Mouse (Mus musculus) left cerebral cortex, adult 9 months (tissue): Measurements from ENCODE around the gene Pnma1.

Source experiments
- DNase-seq, 2 experiments: peaks; one replicate each; pipeline ENCODE4 v3.0.0; 2022; ENCODE audit warnings: low spot score in 2 of 2

Gene Pnma1

DNA sequence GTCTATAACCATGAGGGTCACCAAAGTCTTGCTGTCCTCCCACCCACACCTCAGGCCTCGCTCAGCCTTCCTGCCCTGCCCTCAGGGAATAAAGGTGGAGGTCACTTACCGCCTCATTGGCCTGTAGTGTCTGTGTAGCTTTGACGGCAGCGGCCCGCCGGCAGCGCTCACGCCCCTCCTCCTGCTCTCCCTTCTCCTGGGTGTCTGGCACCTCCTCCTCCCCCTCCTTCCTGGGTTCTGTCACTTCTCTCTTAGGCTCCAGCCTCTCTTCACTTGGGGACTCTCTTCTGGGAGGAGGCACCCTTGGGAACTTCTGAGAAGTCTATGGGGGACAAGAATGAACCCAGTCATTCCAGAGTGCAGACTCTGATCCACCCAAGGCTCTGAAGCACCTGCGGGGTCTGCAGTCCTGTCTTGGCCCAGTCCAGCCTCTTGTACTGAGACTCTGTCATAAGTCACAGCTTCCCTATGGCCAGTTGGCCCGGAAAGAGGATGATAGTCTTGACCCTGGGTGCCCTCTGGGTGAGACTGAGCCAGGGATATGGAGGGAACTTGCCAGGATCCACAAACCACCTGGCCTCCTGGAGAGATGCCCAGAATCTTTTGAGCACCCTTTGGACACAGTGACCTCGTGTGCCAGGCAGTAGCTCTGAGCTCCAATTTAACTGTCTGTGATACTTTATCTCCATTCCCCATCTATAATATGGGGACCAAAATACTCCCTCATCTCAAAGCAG lies 6.7 kb upstream of the Pnma1 start:
- DNase-seq = no peak

DNA sequence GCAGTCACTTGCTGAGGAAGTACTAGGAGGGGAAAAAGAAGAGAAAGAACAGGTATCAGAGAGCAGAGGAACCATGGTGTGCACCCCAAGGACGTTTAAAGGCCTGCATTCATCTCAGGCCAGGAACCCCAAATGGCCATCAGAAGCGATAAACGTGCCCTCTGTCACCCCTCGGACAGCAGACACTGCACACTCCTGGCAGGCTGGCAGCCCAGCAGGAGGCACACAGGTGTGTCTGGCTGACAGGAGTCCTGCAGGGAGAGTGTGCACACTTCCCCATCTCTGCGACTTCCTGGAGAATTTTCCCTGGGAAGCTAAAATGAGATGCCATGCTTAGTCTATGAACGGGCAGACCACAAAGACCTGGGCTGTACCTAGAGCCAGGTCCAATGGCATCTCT lies 5.1 kb upstream of the Pnma1 start:
- DNase-seq = no peak

DNA sequence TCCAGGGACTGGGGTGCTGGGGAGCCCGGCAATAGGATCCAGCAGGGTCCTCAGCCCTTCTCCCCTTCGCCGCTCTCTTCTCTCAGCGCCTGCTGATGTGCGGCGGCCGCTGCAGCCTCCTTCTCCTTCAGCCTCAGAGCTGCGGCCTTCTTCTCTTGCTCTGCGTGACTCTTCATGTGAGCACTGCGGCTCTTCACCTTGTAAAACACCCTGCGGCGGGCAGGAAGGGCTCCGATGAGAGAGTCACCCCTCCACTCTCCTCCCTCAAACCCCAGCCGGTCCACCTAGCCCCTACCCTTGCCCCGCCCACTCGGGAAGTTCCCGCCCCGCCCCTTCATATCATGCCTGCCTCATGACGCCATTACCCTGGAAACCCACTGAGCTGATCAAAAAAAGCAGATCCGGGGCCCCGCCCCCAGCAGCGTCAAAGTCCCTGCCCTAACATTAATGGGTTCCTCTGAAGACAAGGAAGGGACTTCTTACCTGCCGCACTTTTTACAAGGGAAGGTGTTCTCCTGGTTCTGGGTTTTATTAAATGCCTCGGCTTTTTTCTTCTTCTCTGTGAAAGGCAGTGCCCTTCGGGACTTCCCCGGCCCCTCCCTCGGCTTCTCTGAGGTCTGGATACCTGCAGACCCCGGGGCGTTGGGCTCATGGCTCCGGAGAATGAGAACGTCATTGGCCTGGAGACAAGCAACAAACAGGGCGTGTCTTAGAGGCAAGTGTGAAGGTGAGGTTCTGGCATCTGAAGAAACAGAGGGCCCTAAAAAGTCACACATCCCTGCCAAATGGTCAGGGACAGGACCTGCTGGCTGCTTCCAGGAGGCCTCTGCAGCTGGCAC lies 4.3 kb upstream of the Pnma1 start:
- DNase-seq = no peak

DNA sequence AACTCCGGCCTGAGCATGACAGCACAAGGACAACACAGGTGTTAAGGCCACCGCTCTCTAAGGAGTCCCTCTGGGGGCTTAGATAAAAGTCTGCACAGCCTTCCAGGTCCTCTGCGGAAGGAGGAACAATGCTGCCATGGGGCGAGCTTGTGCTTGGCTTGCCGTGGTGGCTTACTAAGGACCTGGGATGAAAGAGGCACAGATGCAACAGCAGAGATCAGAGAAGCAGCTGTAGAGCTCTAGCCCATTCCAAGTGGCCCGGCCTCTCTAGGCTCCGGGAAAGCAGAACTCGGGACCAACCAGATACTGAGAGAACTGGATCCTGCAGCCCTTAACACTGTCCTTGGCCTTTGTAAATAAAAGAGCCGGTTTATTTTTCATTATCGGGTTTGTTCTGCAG lies 3.6 kb upstream of the Pnma1 start:
- no peak for DNase-seq

DNA sequence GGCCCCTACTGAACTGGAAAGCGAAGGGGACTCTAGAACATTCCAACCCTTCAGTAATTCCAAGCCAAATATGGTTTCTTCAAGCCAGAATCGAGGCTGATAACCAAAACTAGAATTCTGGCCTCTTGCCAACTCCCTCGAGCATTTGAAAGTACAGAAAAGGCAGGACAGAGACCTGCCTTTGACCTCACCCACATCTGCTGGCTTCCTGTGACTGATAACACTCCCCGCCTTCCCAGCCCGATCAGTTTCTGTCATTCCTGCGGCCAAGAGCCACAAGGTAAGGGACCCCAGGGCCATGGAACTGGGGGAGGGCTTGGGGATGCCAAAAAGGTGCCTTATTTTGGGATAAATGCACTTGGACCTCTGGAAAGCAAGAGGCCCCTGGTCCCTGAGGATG lies 2.7 kb upstream of the Pnma1 start:
- no peak for DNase-seq

DNA sequence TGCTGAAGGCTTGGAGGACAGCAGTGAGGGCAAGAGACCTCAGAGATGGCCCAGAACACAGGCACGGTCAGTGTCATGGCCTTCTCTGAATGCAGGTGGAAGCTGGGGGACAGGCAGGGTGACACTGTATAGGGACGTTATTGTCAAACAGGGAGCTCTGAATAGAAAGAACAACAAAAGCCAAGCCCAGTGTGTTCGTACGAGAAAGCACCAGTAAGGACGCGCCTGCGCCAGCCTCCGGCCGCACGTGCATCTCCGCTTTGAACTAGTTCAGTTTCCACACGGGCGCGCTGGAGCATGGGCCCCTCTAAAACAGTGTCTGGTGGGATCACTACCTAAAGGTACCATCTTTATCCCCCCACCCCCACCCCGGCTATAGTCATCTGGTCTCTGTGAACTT lies 1.7 kb upstream of the Pnma1 start:
- DNase-seq = no peak

DNA sequence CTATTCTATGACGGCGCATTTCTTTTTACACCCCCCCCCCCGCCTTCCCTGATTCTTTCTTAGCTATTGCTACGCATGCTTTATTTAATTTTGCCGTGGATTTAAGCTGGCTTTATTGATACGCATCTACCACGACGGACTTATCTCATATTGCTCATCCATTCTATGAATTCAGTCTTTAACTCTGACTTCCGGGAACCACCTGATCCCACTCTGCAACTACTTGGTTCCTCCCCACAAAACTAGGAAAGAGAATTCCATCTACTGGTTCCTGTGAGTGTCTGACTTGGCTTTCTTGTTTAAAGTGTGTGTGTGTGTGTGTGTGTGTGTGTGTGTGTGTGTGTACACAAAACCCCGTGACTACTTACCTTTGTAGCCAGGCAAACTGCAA lies 328 bp upstream of the Pnma1 start:
- DNase-seq = no peak

DNA sequence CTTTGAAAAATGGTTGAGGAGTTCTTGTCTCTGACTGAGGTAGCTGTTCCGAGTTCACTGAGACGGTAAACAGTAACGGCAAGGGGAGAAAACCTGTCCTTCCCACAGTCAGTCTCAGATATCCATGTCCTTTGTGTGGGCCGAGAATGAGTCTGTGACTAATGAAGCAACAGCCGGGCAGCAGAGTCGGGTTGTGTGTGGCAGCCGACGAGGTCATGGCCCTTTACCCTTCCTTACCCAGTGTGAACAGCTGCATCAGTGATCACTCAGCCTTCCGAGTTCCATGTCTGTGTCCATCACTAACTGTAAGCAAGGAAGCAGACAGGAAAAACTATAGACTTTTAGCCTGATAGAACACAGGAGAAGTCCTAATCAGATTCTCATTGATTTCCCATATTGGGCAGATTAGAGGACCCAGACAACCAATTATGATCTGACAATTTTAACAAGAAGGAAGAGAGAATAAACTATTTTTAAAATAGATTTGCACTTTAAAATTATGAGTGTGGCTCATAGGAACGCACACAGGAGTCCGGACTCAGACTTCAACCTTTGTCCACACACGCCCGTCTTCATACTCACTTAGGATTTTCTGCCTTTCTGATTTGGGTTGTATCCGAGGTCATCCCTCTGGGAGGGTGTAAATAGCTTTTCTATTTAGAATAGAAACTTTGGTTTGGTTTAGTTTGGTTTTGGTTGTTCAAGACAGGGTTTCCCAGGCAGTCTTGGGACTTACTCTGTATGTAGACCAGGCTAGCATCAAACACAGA lies 5.8 kb downstream of the Pnma1 start:
- no peak for DNase-seq

DNA sequence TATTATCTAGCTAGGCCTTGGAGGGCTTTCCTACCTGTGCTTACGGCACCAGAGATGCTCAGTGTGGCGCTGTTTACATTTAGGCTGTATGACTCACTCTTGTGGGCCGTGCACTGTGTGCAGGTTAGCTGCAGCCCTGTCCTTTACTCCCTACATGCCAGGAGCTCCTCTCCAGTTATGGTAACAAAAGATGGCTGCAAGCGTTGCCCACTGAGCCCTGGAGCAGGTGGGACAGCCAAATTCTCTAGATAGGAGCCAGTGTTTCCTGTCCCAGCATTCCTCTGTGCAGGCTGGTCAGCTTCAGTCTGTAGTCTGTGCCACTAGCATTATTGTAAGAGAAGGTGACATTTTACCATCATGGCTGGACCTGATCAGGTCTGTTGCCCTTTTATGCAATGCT lies 7.0 kb downstream of the Pnma1 start:
- no peak for DNase-seq

DNA sequence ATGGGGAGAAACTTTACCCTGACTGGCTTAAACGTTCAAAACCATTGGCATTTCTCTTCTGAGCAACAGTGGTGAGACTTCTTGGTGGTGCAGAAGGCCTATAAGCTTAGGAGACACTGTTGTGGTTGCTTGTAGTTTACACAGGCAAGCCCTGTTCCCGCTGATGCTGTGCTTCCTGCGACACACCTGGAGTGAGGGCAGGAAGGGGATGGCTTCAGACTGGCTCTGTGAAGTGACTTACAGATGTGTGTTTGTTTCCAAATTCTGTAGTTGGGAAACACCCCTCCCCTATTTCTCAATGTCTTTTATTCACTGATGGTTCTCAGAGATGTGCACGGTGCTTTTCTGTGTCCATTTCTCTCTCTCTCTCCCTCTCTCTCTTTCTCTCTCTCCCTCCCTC lies 8.2 kb downstream of the Pnma1 start:
- no peak for DNase-seq

DNA sequence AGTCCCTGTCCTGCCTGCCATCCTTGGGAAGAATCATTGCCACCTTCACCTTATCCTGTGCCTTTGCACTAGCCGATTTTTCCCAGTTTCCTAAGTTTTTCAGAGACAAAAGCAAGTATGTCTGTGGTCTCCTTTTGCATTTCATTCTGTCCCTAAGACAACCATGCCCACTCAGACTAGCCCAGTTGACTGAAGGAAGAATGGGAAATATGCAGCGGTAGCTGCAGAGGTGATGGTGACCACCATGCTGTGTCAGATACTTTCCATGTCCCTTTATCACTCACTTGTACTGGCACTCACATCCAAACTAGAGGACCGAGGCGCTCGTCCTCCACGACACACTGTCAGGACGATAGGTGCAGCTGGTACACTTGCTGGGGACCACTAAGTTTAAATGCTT lies 11.2 kb downstream of the Pnma1 start:
- DNase-seq = no peak

DNA sequence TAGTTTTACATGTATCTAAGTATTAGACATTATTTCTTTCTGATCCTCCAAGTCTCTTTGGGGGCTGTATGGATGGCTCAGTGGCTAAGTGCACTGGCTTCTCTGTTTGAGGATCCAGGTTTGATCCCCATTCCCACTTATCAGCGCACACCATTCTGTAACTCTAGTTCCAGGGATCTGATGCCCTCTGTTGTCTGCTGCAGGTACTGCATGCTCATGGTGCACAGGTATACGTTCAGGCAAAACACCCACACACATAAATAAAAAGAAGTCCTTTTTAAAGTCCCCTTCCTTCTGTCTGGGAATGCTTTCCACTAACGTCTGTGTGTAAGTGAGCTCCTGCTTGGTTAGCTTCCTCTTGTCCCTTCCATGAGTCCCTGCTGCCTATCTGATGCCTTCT lies 16.0 kb downstream of the Pnma1 start:
- no peak for DNase-seq

DNA sequence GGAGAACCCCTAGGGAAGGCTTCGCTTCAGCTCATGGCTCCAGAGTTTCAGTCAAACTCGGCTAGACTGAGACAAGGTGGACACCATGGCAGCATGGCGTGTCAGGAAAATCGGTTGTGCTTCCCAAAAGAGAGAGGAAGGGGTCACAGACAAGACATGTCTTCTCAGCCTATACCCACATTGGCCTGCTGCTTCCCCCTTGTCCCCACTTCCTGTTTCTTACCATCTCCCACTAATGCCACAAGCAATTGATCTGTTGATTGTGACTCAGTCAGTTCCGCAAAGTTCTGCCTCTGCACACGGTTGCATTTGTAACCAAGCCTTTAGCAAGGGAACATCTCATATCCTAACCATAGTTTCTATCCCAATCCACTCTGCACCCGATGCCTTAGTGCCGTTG lies 18.4 kb downstream of the Pnma1 start:
- no peak for DNase-seq

DNA sequence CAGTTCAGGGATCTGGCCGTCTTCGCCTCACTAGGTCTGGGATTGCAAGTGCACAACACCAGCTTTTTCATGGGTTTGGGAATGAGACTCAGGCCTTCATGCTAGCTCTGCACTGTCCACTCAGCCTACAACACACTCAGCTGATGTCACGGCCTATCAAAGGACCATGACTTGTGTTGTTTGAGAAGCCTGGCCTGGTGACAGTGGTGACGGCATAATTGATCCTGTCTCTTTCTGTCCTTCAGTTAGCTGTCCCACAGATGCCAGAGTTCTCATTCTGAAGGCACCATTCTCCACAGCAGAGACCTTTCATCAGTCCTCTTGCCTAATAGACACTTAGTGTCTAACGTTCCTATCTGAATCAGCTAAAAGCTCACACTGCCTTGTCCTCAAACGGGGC lies 19.7 kb downstream of the Pnma1 start:
- peak in 1 of 2 experiments; percentile 33 for DNase-seq

DNA sequence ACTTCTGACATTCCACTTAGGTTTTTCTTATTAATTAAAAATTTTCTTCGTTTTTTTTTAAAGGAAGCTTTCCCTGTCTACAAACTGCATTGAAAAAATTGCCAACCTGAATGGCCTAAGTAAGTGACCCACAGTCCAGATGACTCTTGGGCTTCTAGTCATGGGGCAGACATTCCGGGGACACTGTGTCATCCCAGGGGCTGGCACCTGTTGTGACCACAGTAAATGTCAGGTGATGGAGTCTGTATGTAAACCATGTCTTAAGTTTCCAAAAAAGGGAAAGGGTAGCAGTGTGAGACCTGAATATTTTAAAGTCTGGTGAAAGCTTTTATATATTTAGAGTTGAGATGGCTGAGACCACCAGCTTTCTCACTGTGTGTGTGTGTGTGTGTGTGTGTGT lies 21.4 kb downstream of the Pnma1 start:
- DNase-seq = no peak

DNA sequence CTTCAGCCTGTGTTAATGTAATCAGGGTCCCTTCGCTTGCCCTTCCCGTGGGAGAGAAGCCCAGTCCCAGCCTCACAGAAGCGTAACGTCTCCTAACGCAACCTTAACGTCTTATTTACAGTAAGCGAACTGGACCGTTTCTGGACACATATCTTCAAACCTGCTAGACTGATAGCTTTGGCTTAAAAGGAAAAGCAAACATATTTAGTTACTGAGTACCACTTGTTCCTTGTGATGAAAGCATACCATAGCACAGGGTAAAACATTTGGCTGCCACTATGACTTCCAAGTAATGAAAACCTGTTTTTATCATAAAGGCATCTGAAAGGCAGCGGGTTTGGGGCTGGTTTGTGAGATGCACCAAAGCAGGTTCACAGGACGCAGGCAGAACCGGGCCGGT lies 22.4 kb downstream of the Pnma1 start:
- DNase-seq = no peak

DNA sequence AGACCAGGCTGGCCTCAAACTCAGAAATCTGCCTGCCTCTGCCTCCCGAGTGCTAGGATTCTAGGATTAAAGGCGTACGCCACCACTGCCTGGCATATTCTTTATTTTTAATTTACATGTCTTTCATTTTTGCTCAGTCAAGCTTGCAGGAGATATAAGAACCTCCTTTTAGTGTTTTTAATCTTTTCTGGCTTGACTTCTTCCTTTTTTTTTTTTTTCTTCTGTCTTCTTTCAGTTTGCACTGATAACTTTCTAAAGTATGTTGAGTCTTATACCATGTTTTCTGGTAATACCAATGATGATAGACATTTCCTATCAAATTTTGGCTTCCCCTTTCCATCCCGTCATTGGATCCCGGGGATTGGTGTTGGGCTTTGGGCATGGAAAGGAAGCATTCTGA lies 28.7 kb downstream of the Pnma1 start:
- DNase-seq = no peak

DNA sequence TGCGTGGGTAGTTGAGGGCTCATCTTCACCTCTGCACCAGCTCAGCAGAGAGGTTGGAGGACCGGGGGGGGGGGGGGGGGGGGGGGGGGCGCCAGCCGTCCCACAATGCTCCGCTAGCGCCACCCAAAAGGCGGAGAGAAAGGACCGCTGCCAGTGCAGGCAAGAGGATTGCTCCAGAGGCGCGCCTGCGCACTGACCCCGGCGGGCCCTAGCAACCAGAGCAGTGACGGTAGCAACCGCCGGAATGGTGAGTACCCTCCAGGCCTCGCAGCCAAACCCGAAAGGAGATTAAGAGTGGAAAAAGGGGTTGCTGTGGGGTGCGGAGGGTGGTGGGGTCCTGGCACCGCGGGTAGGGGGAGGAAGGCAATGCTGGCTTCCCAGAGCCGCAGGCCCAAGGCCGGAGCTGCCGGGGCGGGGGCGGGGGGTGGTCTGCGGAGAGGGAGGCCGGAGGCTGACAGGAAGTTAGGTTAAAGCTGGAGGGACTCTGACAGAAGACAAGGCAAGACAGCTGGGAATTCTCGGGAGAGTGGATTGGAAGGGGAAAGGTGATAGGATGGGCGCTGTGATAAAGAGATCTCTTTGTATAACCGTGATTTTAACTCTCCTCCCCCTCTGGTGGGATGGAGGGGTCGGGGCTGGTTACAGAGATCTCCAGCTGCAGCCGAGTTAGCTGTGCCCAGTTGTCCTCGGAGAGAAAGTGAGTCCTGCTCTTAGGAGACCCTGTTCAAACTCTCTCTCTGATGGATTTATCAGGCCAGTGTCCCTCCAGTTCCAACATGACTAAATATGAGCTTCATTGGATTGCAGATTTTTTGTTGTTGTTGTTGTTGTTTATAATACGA lies 33.9 kb downstream of the Pnma1 start, which contains the start of gene Dnal1:
Gene Dnal1, plus strand, starts transcription at position 214 of the 842 bp plus-strand sequence.
- peak; percentile 47 to 86 for DNase-seq

DNA sequence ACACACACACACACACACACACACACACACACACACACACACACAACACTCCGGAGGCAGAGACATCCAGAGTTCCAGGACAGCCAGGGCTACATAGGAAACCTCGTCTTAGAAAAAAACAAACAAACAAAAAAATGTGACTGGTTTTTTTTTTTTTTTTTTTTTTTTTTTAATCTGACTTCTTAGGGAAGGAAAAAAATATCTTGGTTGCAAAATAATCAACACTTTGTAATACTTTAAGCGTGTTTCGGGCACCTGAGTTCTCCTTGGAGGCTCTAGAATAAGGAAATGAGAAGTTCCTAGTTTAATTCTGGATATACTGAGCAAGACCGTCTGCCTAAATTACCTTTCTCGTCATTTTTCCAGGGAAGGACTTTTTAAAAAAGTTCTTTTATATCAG lies 34.6 kb downstream of the Pnma1 start:
- no peak for DNase-seq

DNA sequence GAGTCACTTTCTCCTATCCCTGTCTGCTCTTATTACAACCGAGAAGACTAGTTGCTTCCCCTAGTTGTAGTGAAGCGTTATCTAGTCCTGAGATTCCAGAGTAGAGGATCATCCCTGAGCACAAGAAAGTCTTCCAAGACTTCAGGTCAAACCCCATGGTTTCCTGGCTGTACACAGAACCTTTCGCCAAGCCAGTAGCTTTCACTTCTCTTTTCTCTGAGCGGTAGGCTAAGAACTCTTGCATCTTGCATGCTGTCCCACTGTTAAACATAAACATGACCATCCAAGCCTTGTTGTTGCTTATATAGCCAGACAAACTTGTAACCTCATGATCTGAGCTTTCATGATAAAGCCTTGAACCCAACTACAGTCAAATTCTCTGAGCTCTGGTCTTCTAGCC lies 37.5 kb downstream of the Pnma1 start:
- DNase-seq = no peak

DNA sequence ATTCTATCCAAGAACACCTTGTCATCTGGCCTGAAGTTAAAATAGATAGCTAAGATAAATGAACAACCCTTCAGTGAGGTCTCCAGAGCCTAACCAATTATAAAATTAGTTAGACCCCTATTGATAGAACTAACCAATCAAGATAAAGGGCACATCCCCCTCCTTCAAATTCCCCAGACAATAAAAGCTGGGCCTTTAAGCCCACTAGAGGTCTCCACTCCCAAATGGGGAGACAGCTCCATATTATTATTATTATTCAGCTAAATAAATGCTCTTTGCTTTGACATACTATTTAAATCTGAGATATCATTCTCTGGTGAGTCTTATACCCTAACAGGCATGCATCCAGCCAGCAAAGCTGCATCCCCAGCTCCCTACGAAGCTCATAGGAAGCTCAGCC lies 38.4 kb downstream of the Pnma1 start:
- DNase-seq = no peak

DNA sequence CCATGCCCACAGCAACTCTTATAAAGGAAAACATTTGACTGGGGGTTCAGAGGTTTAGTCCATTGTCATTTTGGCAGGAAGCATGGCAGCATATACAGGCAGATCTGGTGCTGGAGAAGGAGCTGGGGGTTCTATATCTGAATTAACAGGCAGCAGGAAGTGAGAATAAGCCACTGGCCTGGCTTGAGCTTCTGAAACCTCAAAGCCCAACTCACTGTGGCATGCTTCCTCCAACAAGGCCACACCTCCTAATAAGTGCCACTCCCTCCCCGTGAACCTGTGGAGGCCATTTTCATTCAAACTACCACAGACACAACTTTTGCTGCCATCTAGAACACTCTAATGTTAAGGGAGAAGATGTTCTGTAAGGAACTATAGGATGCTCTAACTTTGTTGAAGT lies 40.6 kb downstream of the Pnma1 start:
- DNase-seq = no peak
